Mouse (Mus musculus) lung, embryonic 16.5 days (tissue): ENCODE data around the gene Lrrc37a. TPM values are rescaled to one million over a fixed set of nuclear protein-coding genes. Genes with fewer than 3 reads are reported as not detected.

Experiments
- ATAC-seq: fragments of 200-750 bp; cut with Nextera tagmentation; 2 replicates; pipeline ENCODE4 v1.8.0; 2017; ENCODE audit warnings: low read depth, mild to moderate bottlenecking, moderate library complexity
- H3K27ac ChIP-seq: fragments of 300-500 bp; sonication (generic); 2 replicates; pipeline ENCODE4 v1.5.1; 2014; ENCODE audit warnings: mild to moderate bottlenecking, control low read depth, low read length
- H3K27me3 ChIP-seq: fragments of 300-500 bp; sonication (generic); 2 replicates; pipeline ENCODE4 v1.6.1; 2014; ENCODE audit warnings: low read depth, low read length, mixed read lengths; ENCODE audit not compliant: control insufficient read depth, insufficient read depth
- H3K36me3 ChIP-seq: fragments of 300-500 bp; sonication (generic); 2 replicates; pipeline ENCODE4 v1.6.1; 2014; ENCODE audit warnings: low read length; ENCODE audit not compliant: control insufficient read depth, insufficient read depth
- H3K4me1 ChIP-seq: fragments of 300-500 bp; sonication (generic); replicated peaks from 2 replicates; pipeline ENCODE4 v1.6.1; 2014; ENCODE audit warnings: low read length, mixed read lengths; ENCODE audit not compliant: control insufficient read depth, insufficient read depth
- H3K4me2 ChIP-seq: fragments of 300-500 bp; sonication (generic); 2 replicates; pipeline ENCODE4 v1.6.1; 2014; ENCODE audit warnings: low read depth, low read length, control low read depth
- H3K4me3 ChIP-seq: fragments of 300-500 bp; sonication (generic); 2 replicates; pipeline ENCODE4 v1.5.1; 2014; ENCODE audit warnings: mild to moderate bottlenecking, low read length, control low read depth
- H3K9ac ChIP-seq: fragments of 300-500 bp; sonication (generic); 2 replicates; pipeline ENCODE4 v1.6.1; 2014; ENCODE audit warnings: low read length, control low read depth
- H3K9me3 ChIP-seq: fragments of 300-500 bp; sonication (generic); 2 replicates; pipeline ENCODE4 v1.6.1; 2016; ENCODE audit warnings: low read length; ENCODE audit not compliant: control insufficient read depth
- WGBS: fragments of 180-500 bp; shearing (Covaris S2); extraction: QIAGEN DNeasy Blood & Tissue Kit; methylation state at CpG from one replicate; pipeline ENCODE4 v1.1.7; 2014; 5-methylcytosine and 5-hydroxymethylcytosine counted together
- polyA plus RNA-seq: library from polyadenylated mRNA; unstranded; fragments of >200 nt; fragmentation: Nextera tagmentation; extraction: Ambion mirVana; gene quantifications from 2 replicates; pipeline ENCODE4 v1.2.1, GENCODE M21; 2015

Gene Lrrc37a
- polyA plus RNA-seq, 1 experiment from 2014 or later: not detected

DNA sequence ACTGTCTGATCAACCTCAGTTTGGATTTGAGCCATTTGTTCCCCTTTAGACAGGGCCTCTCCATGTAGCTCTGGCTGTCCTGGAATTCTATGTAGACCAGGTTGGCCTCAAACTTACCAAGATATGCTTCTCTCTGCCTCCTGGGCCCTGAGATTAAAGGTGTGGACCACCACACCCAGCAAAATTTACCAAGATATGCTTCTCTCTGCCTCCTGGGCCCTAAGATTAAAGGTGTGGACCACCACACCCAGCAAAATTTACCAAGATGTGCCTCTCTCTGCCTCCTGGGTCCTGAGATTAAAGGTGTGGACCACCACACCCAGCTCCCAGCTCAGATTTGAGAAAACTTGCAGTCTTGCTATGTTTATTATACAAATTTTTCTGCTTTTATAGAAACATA, 99.8 kb downstream of the Lrrc37a start:
- Histone ChIP-seq H3K4me1 (no peaks in the 10 kb centered on the region), H3K9me3 (no peaks in the 10 kb centered on the region), H3K27me3 (no peaks in the 10 kb centered on the region), H3K4me2 (no peak overlapping the region), H3K9ac (no peak overlapping the region), H3K27ac (no peak overlapping the region), H3K4me3 (no peak overlapping the region), H3K36me3 (no peaks in the 10 kb centered on the region)
- no peak for ATAC-seq

DNA sequence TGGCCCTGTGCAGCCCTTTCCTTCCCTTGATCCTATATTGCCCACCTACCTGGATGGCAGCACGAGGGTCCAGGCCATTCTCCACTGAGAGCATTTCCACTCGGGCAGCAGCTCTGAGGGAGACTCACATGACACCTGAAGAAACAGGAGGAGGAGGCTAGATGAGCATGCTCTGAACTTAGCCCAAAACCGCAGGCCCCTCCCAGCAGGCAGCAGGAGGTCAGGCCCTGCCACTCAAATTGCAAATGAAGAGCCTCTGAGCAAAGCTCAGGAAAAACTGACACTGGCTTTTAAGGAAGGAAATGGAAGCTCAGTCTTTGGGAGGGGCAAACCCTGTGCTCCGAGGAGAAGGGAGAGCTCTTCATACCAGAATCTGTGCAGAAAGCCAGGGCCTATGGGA, 100.6 kb downstream of the Lrrc37a start:
- no peak for ATAC-seq
- 67% methylated on average over 4 of the region's 4 CpGs for WGBS
- no peaks in the 10 kb centered on the region for H3K9me3 ChIP-seq
- H3K36me3 ChIP-seq: no peaks in the 10 kb centered on the region
- H3K27ac ChIP-seq: no peak overlapping the region
- no peak overlapping the region for H3K4me2 ChIP-seq
- H3K4me3 ChIP-seq: no peak overlapping the region
- no peaks in the 10 kb centered on the region for H3K4me1 ChIP-seq
- H3K27me3 ChIP-seq: no peaks in the 10 kb centered on the region
- H3K9ac ChIP-seq: no peak overlapping the region

DNA sequence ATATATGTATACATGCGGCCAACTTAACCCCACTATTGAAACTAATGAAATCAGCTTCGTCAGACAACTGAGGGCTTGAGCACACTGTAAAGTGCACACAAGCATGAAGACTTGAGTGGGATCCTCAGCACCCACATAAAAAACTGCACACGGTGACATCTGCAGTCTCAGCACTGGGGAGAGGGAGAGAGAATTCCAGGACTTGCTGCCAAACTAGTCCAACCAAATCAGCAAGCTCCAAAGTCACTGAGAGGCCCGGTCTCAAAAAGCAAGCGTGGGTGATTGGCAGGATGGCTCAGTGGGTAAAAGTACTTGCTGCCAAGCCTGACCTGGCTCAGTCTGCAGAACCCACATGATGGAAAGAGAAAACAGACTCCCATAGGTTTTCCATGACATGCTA, 101.7 kb downstream of the Lrrc37a start:
- H3K36me3 ChIP-seq: no peaks in the 10 kb centered on the region
- H3K27me3 ChIP-seq: no peaks in the 10 kb centered on the region
- WGBS: 89% methylated on average over 5 of the region's 5 CpGs
- no peaks in the 10 kb centered on the region for H3K9me3 ChIP-seq
- no peaks in the 10 kb centered on the region for H3K4me1 ChIP-seq
- ATAC-seq: no peak
- H3K27ac ChIP-seq: no peak overlapping the region
- H3K9ac ChIP-seq: no peak overlapping the region
- no peak overlapping the region for H3K4me2 ChIP-seq
- no peak overlapping the region for H3K4me3 ChIP-seq

DNA sequence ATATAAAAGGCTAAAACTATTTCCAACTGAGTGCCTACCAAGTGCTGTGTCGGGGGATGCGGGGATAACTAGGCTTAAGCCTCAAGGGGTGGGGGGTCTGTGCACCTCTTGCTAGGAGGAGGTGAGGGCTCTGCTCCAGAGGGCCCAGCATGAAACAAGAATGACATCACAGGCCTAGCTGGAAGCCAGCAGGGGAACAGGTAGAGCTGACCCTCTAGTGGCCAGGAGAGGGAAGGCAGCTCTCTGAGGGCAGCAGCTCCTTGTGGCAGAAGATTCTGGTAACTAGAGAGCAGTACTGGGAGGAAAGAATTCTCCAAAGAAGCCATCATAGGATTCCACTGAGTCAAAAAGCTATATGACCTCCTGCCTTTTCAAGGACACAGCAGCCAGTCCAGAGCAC, 102.2 kb downstream of the Lrrc37a start:
- ATAC-seq: peak; percentile 41; the same call in 1 of the 2 replicates
- 63% methylated on average over 2 of the region's 2 CpGs for WGBS

More for the DNA sequence above, 102.2 kb downstream of the Lrrc37a start:
- Histone ChIP-seq H3K4me3 (no peak overlapping the region), H3K27ac (no peak overlapping the region), H3K4me2 (no peak overlapping the region), H3K9me3 (no peaks in the 10 kb centered on the region), H3K36me3 (no peaks in the 10 kb centered on the region), H3K27me3 (no peaks in the 10 kb centered on the region), H3K9ac (no peak overlapping the region), H3K4me1 (no peaks in the 10 kb centered on the region)

Other genes starting within 250 kb of the Lrrc37a start
- gene Map3k14, start 237.1 kb downstream of the Lrrc37a start, polyA plus RNA-seq: 3.7 and 4.5 TPM in 2 replicates
- gene Arhgap27, start 140.9 kb downstream of the Lrrc37a start, polyA plus RNA-seq: 14.1 and 15.7 TPM in 2 replicates
- 9.8 and 10.2 TPM in 2 replicates for gene Plekhm1, start 91.9 kb downstream of the Lrrc37a start, polyA plus RNA-seq
- not detected in 2 replicates for gene Gm884, start 116.5 kb upstream of the Lrrc37a start, polyA plus RNA-seq
- not detected in 2 replicates for gene Lyzl6, start 134.3 kb upstream of the Lrrc37a start, polyA plus RNA-seq
- gene Rprml, start 145.0 kb upstream of the Lrrc37a start, polyA plus RNA-seq: not detected in 2 replicates
- 75.8 and 79.2 TPM in 2 replicates for gene Gosr2, start 193.3 kb upstream of the Lrrc37a start, polyA plus RNA-seq
- gene Wnt9b, start 245.2 kb upstream of the Lrrc37a start, polyA plus RNA-seq: 0.10 TPM in 1 of 2 replicates, not detected in the other